Mouse (Mus musculus) frontal cortex, postnatal 36 days (tissue): ENCODE measurements around the gene Gsg1l.

Source experiments
- DNase-seq, 2 experiments: peaks; one replicate each; pipeline ENCODE4 v3.0.0; 2022; ENCODE audit warnings: low spot score in 2 of 2

The Gsg1l gene

GRCm38 (mm10) chr7:125934319-125934718 lies 147.9 kb downstream of the Gsg1l start:
- no peak for DNase-seq

- peak in 1 of 2 experiments; percentile 34 for DNase-seq
Measured at GRCm38 (mm10) chr7:125933356-125934244, 148.6 kb downstream of the Gsg1l start.

- no peak for DNase-seq
Measured at GRCm38 (mm10) chr7:125931602-125932001, 150.6 kb downstream of the Gsg1l start.

GRCm38 (mm10) chr7:125924044-125924443 lies 158.2 kb downstream of the Gsg1l start:
- DNase-seq = no peak

GRCm38 (mm10) chr7:125920801-125921200 lies 161.4 kb downstream of the Gsg1l start:
- DNase-seq = no peak

- DNase-seq = no peak
Measured at GRCm38 (mm10) chr7:125900386-125901161, 181.6 kb downstream of the Gsg1l start.

- no peak for DNase-seq
Measured at GRCm38 (mm10) chr7:125899916-125900315, 182.3 kb downstream of the Gsg1l start.

- peak; percentile 79 to 89 for DNase-seq
Measured at GRCm38 (mm10) chr7:125899036-125899435, 183.2 kb downstream of the Gsg1l start.

GRCm38 (mm10) chr7:125897059-125897458 lies 185.2 kb downstream of the Gsg1l start:
- DNase-seq = no peak

GRCm38 (mm10) chr7:125893621-125894020 lies 188.6 kb downstream of the Gsg1l start:
- no peak for DNase-seq

- peak; percentile 66 to 82 for DNase-seq
Measured at GRCm38 (mm10) chr7:125888373-125888772, 193.8 kb downstream of the Gsg1l start.

GRCm38 (mm10) chr7:125887761-125888160 lies 194.4 kb downstream of the Gsg1l start:
- DNase-seq = no peak

GRCm38 (mm10) chr7:125887124-125887523 lies 195.1 kb downstream of the Gsg1l start:
- no peak for DNase-seq

GRCm38 (mm10) chr7:125886116-125886680 lies 196.0 kb downstream of the Gsg1l start:
- no peak for DNase-seq

- no peak for DNase-seq
Measured at GRCm38 (mm10) chr7:125883232-125883631, 199.0 kb downstream of the Gsg1l start.

- no peak for DNase-seq
Measured at GRCm38 (mm10) chr7:125878040-125878439, 204.2 kb downstream of the Gsg1l start.

GRCm38 (mm10) chr7:125873971-125874495 lies 208.2 kb downstream of the Gsg1l start:
- no peak for DNase-seq

- no peak for DNase-seq
Measured at GRCm38 (mm10) chr7:125872874-125873273, 209.3 kb downstream of the Gsg1l start.

- DNase-seq = no peak
Measured at GRCm38 (mm10) chr7:125872202-125872580, 210.0 kb downstream of the Gsg1l start.

GRCm38 (mm10) chr7:125871404-125872201 lies 210.6 kb downstream of the Gsg1l start:
- peak in 1 of 2 experiments; percentile 62 for DNase-seq

GRCm38 (mm10) chr7:125868570-125868969 lies 213.6 kb downstream of the Gsg1l start:
- no peak for DNase-seq
